Mouse (Mus musculus) kidney, adult 18-20 months (tissue): ENCODE results near the gene Susd6.

ENCODE experiments used
- DNase-seq: peaks from one replicate; pipeline ENCODE4 v3.0.0; 2021

Gene Susd6

DNA sequence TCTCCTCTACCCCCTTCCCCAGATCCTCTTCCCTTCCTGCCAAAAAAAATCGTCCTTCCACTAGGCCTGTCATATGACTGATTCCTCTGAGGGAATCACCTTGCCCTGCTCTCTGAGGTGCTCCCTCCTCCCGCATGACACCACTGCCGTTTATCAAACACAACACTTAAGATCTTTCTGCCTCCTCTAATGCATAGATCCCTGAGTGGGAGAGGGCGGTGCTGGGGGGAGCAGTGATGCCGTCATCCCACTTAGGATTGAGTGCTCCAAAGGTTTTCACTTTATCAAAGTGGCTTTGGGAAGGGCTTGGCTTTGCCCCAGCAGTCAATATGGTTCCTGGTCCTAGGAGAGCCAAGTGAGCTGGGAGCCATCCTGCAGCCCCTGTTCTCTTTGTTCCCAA is 93.6 kb downstream of the Susd6 start:
- no peak for DNase-seq

DNA sequence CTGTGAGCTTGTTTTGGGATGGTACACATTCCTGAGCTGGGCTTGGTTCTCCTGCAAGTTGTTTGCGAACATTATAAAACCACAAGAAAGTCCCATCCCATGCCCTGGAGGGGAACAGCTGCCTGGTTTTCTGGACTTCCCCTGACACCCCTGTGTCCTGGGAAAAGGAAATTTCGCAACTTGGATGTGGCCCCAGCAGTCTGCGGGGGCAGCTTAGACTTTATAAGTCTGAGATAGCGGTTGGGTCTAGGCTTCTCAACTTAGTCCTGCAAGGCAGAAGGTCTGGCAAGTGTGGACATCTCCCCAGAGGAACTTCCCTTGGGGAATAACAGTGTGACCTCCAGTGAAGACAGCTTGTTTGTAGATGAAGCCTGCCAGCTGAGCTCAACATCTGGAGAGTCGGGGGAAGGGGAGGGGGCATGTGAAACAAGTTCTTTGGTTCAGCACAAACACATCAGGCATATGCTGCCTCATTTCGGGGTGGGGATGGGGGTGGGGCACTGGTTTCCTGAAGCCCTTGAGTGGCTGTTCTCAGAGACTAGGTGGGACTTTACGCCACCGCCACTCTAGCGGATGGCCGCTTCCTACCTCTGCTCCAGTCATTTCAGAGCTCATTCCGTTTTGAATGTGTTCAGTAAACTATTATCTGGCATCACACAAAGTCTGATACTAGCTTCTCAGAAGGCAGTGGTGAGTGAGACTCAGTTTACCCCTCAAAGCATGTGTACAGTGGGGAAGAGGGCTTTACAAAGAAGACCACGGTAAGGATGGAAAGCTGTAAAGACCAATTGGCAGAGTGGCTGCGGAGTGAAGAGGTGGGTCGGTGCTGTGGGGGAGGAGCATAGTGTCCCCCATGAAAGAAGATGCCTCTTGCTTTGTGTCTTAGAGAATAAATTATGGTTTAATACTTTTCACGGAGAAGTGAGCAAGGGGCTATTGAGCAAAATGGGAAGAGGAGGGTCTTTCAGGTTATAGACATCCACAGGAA is 95.3 kb downstream of the Susd6 start:
- DNase-seq = peak; percentile 57

DNA sequence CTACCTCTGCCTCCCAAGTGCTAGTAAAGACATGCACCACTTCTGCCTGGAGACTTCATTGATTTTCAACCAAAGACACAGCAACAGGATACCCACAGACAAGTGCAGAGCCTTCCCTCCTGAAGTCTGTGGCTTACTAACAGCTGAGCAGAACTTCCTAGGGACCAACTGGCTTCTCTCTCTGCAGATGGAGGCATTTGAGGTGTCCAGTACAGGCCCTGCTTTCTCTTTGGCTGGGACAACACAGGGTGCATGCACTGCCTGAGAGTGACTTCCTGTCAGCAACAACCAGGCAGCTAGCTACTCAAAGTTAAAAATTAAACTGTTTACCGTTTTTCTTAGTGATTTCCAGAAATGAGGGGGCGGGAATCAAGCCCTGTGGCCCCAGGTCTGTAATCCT is 96.7 kb downstream of the Susd6 start:
- peak; percentile 26 for DNase-seq

DNA sequence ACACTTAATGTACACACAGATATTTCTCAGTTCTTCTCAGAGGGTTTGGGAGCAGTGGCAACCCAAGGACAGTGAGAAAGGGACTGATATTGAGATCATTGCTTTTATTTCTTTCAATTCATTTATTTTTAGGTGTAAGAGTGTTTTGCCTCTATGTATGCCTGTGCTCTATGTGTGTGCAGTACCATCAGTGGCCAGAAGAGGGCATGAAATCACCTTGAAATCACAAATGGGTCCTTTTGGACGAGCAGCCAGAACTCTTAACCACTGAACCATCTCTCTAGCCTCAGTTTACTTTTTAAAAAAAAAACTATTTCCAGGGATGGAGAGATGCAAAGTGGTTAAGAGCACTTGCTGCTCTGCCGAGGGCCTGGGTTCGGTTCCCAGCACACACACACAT is 99.0 kb downstream of the Susd6 start:
- DNase-seq = no peak

DNA sequence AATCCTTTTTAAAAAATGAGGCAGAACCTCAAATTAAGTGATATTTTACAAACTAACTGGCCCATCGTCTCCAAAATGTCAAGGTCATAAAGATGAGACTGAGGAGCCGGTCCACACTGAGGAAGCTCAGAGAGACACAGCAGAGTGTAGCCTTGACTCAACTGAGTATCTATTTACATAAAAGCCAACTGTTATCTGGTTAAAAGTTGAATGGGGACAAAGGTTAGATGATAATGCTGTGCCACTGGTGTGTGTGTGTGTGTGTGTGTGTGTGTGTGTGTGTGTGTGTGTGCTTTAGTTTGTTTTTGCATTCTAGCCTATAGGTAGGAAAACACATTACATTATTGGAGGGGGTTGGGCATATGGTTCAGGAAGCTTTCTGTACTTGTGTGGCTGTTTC is 100.8 kb downstream of the Susd6 start:
- DNase-seq = no peak

DNA sequence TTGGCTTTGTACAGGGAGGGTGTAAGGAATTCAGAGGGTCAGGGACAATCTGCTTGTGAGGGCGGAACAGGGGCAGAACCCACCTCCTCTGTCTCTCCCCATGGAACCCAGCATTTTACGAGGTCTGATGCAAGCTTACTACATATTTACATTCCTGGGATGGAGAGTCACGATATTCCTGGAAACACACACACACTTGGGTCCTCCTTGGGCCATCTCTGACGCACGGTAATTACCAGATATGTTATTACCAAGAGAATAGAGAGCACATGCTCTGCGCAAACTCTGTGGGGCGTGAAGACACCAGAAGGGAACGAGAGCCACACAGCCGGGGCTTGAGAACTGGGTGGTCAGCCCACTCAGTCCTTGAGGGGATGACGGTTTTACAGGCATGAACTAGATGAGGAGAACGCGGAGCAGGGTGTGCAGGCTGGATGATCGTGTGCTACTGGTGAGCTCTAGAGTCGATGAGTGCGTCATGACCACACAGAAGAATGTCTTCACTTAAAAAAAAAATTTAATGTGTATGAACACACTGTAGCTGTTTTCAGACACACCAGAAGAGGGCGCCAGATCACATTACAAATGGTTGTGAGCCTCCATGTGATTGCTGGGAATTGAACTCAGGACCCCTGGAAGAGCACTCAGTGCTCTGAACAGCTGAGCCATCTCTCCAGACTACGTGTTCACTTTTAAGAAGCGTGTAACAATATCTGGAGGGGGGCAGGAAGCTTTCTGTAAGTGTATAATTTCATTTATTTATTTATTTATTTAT is 103.6 kb downstream of the Susd6 start:
- no peak for DNase-seq

DNA sequence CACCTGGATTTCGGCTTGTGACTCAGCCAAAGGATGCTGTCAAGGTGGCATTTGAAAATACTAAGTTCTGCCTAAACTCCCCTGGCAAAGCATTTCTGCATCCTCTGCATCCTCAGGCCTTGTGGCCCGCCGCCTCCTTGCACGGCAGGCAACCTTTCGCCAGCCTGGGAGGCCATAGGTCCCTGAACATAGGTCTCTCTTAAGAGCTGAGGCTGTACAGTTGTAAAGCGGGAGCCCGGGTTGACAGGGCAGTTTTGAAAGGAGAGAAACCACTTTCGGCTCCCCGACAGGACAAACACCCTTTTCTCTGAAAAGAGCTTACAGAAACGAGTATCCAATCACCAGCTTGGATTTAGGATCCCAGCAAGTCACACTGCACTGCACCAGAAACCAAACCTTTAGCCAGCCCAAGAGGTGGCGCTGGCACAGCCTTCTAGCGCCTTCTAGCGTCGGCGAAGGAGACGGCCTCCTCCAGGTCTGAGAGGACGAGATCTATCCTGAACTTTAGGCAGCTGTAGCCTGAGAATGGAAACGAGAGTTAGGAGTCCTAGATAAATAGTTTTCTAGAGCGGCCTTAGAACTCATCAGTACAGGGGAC is 104.8 kb downstream of the Susd6 start:
- peak; percentile 72 for DNase-seq

GRCm38 (mm10) chr12:80909631-80910030 is 119.3 kb downstream of the Susd6 start:
- DNase-seq = no peak

GRCm38 (mm10) chr12:80917764-80918163 is 127.5 kb downstream of the Susd6 start:
- DNase-seq = peak; percentile 51

GRCm38 (mm10) chr12:80921301-80921700 is 131.0 kb downstream of the Susd6 start:
- no peak for DNase-seq

- no peak for DNase-seq
Measured at GRCm38 (mm10) chr12:80922869-80923268, 132.6 kb downstream of the Susd6 start.

GRCm38 (mm10) chr12:80923602-80924001 is 133.3 kb downstream of the Susd6 start:
- no peak for DNase-seq

DNA sequence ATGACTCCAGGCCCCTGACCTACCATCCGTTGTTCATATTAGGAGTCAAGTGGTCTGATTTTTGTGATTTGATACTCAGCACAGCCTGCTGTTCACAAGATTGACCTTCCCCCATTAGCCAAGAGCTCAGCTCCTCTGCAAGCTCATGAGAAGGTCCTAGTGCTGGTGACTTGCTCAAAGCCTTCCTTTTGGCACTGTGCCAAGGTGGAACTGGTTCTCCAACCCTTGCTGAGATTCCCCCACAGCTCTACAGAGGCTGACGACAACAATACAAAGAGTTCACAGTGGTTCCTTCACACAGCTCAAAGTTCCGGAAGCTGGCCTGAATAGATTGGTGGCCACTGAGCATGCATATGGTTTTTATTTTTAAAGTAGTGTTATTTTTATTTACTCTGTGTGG is 133.9 kb downstream of the Susd6 start:
- no peak for DNase-seq

- peak; percentile 80 for DNase-seq
Measured at GRCm38 (mm10) chr12:80925919-80926318, 135.6 kb downstream of the Susd6 start.

GRCm38 (mm10) chr12:80926550-80926949 is 136.2 kb downstream of the Susd6 start:
- DNase-seq = no peak

DNA sequence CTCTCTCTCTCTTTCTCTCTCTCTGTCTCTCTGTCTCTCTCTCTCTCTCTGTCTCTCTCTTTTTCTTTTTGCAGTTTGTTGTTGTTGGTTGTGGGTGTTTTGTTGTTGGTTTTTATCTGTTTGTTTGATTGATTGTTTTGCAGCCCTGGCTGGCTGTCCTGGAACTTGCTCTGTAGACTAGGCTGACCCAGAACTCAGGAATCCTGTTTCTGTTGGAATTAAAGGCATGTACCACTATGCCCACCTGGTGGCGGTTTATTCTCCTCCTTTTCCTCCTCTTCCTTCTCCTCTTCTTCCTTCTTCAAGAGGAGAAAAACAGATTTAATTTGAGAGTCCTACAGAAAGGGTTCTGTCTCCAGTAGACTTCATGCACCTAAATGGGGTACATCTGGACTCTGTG is 137.2 kb downstream of the Susd6 start:
- no peak for DNase-seq

DNA sequence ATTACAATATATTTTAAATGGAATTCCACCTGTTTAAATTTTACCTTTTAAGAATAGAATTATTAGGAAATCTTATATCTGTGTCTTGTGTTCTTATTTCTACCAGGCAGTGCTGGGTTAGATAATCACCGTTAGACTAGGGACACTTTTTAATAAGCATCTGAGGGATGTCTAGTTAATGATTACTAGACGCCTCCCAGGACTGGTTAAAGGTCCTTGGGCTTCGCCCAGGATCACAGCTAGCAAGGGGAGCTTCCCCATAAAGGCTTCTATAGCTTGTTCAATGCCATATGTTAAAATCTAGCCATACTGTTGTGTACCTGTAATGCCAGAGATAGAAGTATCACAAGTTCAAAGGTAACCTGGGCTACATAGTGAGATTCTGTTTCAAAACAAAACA is 138.6 kb downstream of the Susd6 start:
- DNase-seq = peak; percentile 45

- peak; percentile 54 for DNase-seq
Measured at GRCm38 (mm10) chr12:80930141-80930540, 139.8 kb downstream of the Susd6 start.
